Mouse (Mus musculus) heart, embryonic 10.5 days (tissue): ENCODE data around the gene Kif18b. TPM values are rescaled to one million over a fixed set of nuclear protein-coding genes. Genes with fewer than 3 reads are reported as not detected.

Source experiments
- DNase-seq: peaks from one replicate; pipeline ENCODE4 v3.0.0-alpha.2; 2017; ENCODE audit warnings: low spot score
- H3K27ac ChIP-seq: fragments of 300-500 bp; sonication (generic); 2 replicates; pipeline ENCODE4 v1.5.1; 2016; ENCODE audit warnings: mild to moderate bottlenecking
- H3K27me3 ChIP-seq: fragments of 300-500 bp; sonication (generic); 2 replicates; pipeline ENCODE4 v1.6.1; 2016; ENCODE audit warnings: mild to moderate bottlenecking; ENCODE audit not compliant: poor library complexity, insufficient read depth, severe bottlenecking
- H3K36me3 ChIP-seq: fragments of 300-500 bp; sonication (generic); 2 replicates; pipeline ENCODE4 v1.6.1; 2016; ENCODE audit warnings: mild to moderate bottlenecking, moderate library complexity
- H3K4me1 ChIP-seq: fragments of 300-500 bp; sonication (generic); 2 replicates; pipeline ENCODE4 v1.6.1; 2016; ENCODE audit warnings: mild to moderate bottlenecking
- H3K4me3 ChIP-seq: fragments of 300-500 bp; sonication (generic); 2 replicates; pipeline ENCODE4 v1.5.1; 2016; ENCODE audit warnings: mild to moderate bottlenecking, moderate library complexity
- H3K9me3 ChIP-seq: fragments of 300-500 bp; sonication (generic); 2 replicates; pipeline ENCODE4 v1.6.1; 2016; ENCODE audit warnings: mild to moderate bottlenecking, moderate library complexity
- WGBS: fragments of 180-500 bp; shearing (Covaris S2); methylation state at CpG from one replicate; pipeline ENCODE4 v1.1.7; 2016; 5-methylcytosine and 5-hydroxymethylcytosine counted together
- polyA plus RNA-seq: library from polyadenylated mRNA; unstranded; fragments of >200 nt; fragmentation: Nextera tagmentation; extraction: Ambion mirVana; gene quantifications from 2 replicates; pipeline ENCODE4 v1.2.1, GENCODE M21; 2016

Gene Kif18b
- polyA plus RNA-seq, 1 experiment from 2014 or later: 12.1 TPM

DNA sequence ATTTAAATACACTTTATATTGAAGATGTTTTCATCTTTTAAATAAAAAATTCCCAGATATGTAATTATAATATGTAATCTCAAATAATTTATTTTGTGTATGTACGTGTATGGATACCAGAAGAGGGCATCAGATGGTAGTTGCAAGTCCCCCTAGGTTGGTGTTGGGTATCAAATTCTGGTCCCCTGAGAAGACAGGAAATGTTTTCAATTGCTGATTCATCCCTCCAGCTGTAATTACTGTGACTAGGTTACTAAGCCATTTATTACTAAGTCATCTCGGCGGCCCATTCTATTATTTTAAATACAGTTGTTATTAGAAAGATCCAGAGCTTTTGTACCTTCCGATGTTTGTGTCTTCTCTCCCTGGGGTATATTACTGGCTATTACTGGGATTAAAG, 6.8 kb downstream of the Kif18b start:
- Histone ChIP-seq H3K4me3 (no peak overlapping the region), H3K36me3 (peaks cover 54% of the 10 kb centered on the region), H3K27ac (no peak overlapping the region), H3K4me1 (peaks cover 8% of the 10 kb centered on the region), H3K9me3 (no peaks in the 10 kb centered on the region), H3K27me3 (no peaks in the 10 kb centered on the region)
- 94% methylated on average over 4 of the region's 4 CpGs for WGBS
- DNase-seq: no peak

DNA sequence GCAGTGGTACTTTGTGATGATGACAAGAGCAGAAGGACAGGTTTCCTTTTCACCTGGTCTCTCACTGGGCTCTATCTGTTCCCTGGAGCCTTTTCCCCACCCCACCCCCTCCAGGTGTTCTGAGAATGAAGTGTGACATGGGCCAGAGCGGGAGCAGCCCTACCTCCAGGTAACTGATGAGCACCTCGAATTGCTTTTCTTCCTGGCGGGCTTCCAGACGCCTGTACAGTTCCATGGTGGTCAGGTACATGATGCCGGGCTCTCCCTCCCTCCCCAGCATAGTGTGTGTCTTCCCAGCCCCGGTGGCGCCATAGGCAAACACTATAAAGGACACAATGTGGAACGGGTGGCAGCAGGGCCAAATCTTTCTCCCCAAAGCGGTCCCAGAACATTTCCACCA, 9.5 kb downstream of the Kif18b start:
- H3K27ac ChIP-seq: no peak overlapping the region
- H3K4me3 ChIP-seq: no peak overlapping the region
- peaks cover 62% of the 10 kb centered on the region for H3K36me3 ChIP-seq
- WGBS: 90% methylated on average over 9 of the region's 9 CpGs
- H3K4me1 ChIP-seq: no peaks in the 10 kb centered on the region
- no peaks in the 10 kb centered on the region for H3K9me3 ChIP-seq
- H3K27me3 ChIP-seq: no peaks in the 10 kb centered on the region
- DNase-seq: peak; percentile 68

DNA sequence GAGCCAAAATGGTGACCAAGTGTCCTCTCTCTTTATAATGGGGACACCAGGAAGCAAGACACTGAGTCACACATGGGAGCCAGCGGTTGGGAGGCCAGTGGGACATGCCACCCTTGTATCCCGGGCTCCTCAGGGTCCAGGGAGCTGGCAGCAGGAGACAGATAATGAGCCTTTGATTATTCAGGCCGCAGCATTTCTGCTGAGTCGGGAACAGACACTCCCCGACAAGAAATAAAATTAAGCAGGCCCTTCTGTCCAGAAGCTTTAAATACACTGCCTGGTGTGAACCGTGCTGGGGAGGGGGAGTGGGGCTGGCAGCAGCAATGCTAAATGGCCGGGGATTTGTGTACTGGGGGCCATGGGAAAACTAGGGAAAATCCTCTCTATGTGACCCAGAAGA, 13.5 kb downstream of the Kif18b start:
- peaks cover 98% of the 10 kb centered on the region for H3K36me3 ChIP-seq
- WGBS: 86% methylated on average over 7 of the region's 7 CpGs

DNA sequence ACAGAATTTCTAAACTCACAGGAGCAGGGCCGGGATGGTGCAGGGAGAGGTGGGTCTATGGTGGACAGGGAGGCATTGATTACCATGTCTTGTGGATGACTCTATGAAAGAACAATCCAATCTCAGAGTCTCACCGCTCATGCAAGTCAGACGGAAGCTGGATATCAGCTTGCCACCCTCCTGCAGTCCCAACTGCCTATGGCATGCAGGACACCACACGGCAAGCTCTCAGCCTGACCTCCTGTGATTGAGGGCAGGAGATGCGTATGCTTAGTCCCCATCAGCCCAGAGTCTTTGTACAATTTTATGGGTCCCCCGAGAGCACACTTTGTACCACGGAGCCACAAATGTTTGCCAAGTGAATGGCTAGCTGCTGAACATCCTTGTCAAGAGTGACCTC, 21.3 kb downstream of the Kif18b start:
- Histone ChIP-seq H3K4me1 (no peaks in the 10 kb centered on the region), H3K9me3 (no peaks in the 10 kb centered on the region), H3K4me3 (no peak overlapping the region), H3K36me3 (peaks cover 39% of the 10 kb centered on the region), H3K27ac (no peak overlapping the region), H3K27me3 (peaks cover 18% of the 10 kb centered on the region)
- 74% methylated on average over 7 of the region's 7 CpGs for WGBS
- no peak for DNase-seq

More for the DNA sequence above, 13.5 kb downstream of the Kif18b start:
- H3K4me3 ChIP-seq: no peak overlapping the region
- H3K27me3 ChIP-seq: no peaks in the 10 kb centered on the region
- H3K9me3 ChIP-seq: no peaks in the 10 kb centered on the region
- peak; percentile 68 for DNase-seq
- H3K27ac ChIP-seq: no peak overlapping the region
- H3K4me1 ChIP-seq: no peaks in the 10 kb centered on the region

DNA sequence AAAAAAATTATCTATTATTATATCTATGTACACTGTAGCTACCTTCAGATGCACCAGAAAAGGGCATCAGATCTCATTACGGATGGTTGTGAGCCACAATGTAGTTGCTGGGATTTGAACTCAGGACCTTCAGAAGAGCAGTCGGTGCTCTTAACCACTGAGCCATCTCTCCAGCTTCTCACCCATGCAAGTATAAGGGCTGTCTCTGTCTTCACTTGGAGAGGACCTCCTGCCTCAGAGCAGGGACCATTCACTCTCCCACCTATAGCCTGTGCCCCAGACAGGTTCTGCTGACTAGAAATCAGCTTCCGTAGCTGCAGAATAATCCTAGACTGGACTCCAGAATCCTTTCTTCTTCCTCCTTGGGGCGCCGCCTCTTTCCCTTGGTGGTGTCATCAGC, 22.8 kb downstream of the Kif18b start:
- Histone ChIP-seq H3K4me1 (peaks cover 12% of the 10 kb centered on the region), H3K36me3 (peaks cover 24% of the 10 kb centered on the region), H3K27ac (no peak overlapping the region), H3K27me3 (peaks cover 33% of the 10 kb centered on the region), H3K4me3 (no peak overlapping the region), H3K9me3 (no peaks in the 10 kb centered on the region)
- DNase-seq: no peak
- WGBS: 81% methylated on average over 5 of the region's 5 CpGs

DNA sequence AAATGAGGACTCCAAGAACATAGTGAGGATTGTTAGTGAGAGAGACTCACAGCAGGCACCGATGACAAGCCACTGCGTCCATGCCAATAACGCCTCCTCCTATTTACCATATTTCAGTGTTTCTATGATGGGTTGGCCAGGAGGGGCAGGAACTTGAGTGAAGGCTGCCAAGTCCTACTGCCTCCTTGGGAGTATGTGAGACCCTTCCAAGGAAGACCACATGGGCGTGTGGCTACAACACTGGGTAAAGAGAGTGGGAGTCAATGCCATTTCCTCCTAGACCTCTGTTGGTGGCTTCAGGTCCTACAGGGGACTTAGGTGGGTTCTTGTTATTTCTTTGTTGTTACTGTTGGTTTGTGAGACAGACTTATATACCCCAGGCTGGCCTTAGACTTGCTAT, 23.7 kb downstream of the Kif18b start:
- Histone ChIP-seq H3K36me3 (peaks cover 15% of the 10 kb centered on the region), H3K27ac (no peak overlapping the region), H3K4me1 (peaks cover 21% of the 10 kb centered on the region), H3K9me3 (no peaks in the 10 kb centered on the region), H3K4me3 (no peak overlapping the region), H3K27me3 (peaks cover 42% of the 10 kb centered on the region)
- 55% methylated on average over 4 of the region's 4 CpGs for WGBS
- no peak for DNase-seq

DNA sequence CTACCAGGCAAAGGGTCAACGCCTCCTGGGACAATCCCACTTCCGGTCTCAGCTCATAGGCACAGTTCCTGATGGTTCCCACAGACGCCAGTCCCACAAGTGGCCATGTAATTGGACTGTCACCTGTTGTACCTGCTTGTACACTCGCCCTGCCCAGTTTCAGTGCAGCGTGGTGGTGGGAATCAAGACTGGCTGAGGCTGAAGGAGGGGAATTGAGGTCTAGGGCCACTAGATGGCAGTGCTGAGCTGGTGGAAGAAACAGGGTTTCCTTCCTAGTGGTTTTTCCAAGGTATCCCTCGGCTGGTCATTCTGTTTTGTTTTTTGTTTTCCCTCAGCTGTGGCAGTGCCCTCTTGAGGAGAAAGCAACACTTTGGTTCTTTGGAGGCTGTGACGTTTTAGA, 24.2 kb downstream of the Kif18b start, which contains the start of gene Gfap:
Gfap (minus strand) TSS at position 150 of the 400 bp plus-strand sequence.
- Histone ChIP-seq H3K27ac (no peak within 1 kb of the TSS), H3K9me3 (no peaks in the 10 kb centered on the region), H3K27me3 (peaks cover 46% of the 10 kb centered on the region), H3K4me1 (peaks cover 24% of the 10 kb centered on the region), H3K4me3 (no peak within 1 kb of the TSS), H3K36me3 (peaks cover 11% of the 10 kb centered on the region)
- peak; percentile 92 for DNase-seq
- 13% methylated on average over 7 of the region's 7 CpGs for WGBS

DNA sequence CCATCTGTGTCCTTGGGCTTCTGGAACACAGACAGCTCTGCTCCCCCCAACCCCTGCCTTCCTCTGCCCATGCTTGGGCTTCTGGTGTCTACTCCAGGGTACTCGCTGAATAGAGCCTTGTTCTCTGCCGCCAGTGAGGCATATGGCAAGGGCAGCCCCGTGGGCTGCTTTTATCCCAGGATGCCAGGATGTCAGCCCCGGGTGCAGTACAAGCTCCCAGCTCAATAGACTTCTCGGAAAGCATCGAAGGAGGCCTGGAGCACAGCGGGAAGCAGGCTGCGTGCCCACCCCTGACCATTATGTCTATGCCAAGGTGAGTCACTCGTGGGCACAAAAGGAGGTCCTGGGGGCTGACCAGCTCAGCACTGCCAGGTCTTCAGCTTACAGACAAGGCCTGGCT, 26.5 kb downstream of the Kif18b start:
- Histone ChIP-seq H3K27ac (peak overlapping the region; percentile 44; the same call in 1 of the 2 replicates), H3K4me3 (no peak overlapping the region), H3K36me3 (no peaks in the 10 kb centered on the region), H3K9me3 (no peaks in the 10 kb centered on the region), H3K27me3 (peaks cover 70% of the 10 kb centered on the region), H3K4me1 (peaks cover 27% of the 10 kb centered on the region)
- 79% methylated on average over 9 of the region's 9 CpGs for WGBS
- no peak for DNase-seq

DNA sequence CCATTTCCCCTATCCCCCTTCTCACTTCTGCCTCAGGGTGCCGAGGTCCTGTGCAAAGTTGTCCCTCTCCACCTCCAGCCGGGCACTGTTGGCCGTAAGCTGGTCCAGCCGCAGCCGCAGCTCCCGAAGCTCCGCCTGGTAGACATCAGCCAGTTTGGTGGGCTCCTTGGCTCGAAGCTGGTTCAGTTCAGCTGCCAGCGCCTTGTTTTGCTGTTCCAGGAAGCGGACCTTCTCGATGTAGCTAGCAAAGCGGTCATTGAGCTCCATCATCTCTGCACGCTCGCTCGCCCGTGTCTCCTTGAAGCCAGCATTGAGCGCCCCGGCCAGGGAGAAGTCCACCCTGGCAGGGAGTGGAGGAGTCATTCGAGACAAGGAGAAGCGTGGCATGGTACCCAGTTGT, 28.3 kb downstream of the Kif18b start:
- H3K4me1 ChIP-seq: peaks cover 34% of the 10 kb centered on the region
- DNase-seq: no peak
- no peak overlapping the region for H3K4me3 ChIP-seq
- WGBS: 75% methylated on average over 20 of the region's 20 CpGs
- no peaks in the 10 kb centered on the region for H3K9me3 ChIP-seq
- 0 out of 2 replicates have a peak overlapping the region, but pooled peaks have one; percentile 17 for H3K27ac ChIP-seq
- H3K27me3 ChIP-seq: peaks cover 82% of the 10 kb centered on the region
- H3K36me3 ChIP-seq: no peaks in the 10 kb centered on the region

DNA sequence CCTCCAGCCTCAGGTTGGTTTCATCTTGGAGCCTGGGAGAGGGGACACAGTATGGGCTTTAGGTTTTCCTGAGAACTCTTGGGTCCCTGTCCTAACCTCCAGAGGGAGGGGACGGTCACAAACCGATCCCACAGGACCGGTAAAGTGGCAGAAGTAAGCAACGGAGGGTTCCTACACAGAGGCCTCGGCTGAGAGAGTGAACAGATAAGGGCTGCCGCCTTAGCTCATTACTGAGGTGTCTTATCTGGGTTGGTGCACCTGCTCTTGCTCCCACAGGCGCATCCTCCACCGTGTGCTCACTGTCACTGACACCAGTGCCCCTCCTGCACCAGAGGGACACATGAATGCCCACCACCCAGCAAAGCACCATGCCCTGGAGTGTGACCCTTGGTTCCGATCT, 29.1 kb downstream of the Kif18b start:
- no peak overlapping the region for H3K4me3 ChIP-seq
- no peaks in the 10 kb centered on the region for H3K9me3 ChIP-seq
- H3K4me1 ChIP-seq: peaks cover 34% of the 10 kb centered on the region
- no peak overlapping the region; the same call in 1 of the 2 replicates for H3K27ac ChIP-seq
- WGBS: 35% methylated on average over 9 of the region's 9 CpGs
- H3K36me3 ChIP-seq: no peaks in the 10 kb centered on the region
- H3K27me3 ChIP-seq: peaks cover 86% of the 10 kb centered on the region
- DNase-seq: peak; percentile 88

DNA sequence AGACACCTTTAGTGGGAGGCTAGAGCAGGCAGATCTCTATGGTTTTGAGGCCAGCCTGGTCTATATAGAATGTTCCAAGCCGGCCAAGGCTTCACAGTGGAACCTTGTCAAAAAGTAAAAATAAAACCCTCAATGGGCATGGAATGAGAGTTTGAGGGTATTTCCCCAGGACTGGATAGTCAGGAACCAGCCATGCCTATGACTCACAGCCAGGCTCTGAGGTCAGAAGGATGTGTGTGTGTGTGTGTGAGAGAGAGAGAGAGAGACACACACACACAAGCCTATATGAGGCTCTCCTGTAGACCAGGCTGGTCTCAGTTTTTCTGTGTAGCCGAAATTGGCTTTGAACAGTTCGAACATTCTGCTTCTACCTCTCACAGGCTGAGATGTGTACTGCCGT, 30.2 kb downstream of the Kif18b start:
- Histone ChIP-seq H3K27ac (no peak overlapping the region), H3K4me1 (peaks cover 34% of the 10 kb centered on the region), H3K4me3 (no peak overlapping the region), H3K27me3 (peaks cover 85% of the 10 kb centered on the region), H3K9me3 (no peaks in the 10 kb centered on the region), H3K36me3 (no peaks in the 10 kb centered on the region)
- DNase-seq: no peak
- WGBS: 85% methylated on average over 4 of the region's 4 CpGs

DNA sequence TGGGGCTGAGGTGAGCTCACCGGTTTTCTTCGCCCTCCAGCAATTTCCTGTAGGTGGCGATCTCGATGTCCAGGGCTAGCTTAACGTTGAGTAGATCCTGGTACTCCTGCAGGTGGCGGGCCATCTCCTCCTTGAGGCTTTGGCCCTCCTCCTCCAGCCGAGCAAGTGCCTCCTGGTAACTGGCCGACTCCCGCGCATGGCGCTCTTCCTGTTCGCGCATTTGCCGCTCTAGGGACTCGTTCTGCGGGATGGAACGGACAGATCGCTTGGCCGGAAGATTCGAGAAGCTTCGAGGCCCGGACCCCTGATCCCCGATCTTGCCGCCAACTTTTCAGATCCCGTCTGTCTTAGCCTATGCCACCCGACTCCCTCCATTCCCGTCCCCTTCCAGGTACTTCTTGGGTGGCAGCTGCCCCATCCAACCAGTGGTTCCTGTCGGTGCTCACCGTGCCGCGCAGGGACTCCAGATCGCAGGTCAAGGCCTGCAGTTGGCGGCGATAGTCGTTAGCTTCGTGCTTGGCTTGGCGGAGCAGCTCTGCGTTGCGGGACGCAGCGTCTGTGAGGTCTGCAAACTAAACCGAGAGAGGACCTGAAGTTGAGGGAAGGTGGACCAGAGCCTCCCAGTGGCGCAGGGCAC, 31.8 kb downstream of the Kif18b start:
- H3K27me3 ChIP-seq: peaks cover 81% of the 10 kb centered on the region
- peak overlapping the region; percentile 55 for H3K4me3 ChIP-seq
- no peaks in the 10 kb centered on the region for H3K36me3 ChIP-seq
- H3K9me3 ChIP-seq: no peaks in the 10 kb centered on the region
- peak; percentile 92 for DNase-seq
- 3% methylated on average over 43 of the region's 43 CpGs for WGBS
- peaks cover 30% of the 10 kb centered on the region for H3K4me1 ChIP-seq
- peak overlapping the region; percentile 42 for H3K27ac ChIP-seq

DNA sequence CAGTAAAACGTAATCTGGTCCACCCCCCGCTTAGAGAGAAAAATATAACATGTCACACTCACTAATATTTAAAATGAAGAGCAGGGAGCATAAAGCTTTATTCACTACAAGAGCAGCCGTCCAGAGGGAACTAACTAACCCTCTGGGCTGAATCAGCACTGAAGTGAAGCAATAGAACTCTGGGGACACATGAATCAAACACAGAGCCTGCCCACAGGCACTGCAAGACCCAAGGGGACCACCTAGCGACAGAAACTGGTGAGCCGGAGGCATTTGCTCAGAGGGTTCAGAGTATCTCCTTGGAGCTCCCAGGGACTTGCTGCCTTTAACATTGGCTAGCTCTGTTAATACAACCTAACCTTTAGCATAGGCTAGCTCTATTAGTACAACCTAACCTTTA, 34.8 kb downstream of the Kif18b start:
- Histone ChIP-seq H3K27me3 (peaks cover 81% of the 10 kb centered on the region), H3K4me1 (peaks cover 10% of the 10 kb centered on the region; the same call in 1 of the 2 replicates), H3K9me3 (no peaks in the 10 kb centered on the region), H3K36me3 (no peaks in the 10 kb centered on the region), H3K27ac (no peak overlapping the region), H3K4me3 (no peak overlapping the region)
- no peak for DNase-seq
- WGBS: 70% methylated on average over 5 of the region's 5 CpGs

DNA sequence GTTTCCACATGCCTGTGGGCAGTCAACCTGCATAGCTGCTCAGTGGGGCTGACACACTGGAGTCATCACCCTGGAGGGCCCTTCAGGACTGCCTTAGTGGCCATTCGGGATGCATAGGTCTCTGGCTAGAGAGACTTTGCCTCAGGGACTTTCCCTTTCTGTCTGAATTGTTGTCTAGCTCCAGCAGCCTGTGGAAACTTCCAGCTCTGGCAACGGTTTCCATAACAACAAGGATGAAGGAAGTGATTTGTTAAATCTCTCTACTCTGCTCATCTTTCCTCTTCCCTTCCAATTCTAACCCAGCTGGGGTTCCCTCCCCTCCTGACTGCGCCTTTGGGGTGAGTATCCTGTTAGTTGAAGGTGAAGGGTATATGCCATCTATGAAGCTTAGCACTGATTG, 36.8 kb downstream of the Kif18b start:
- no peak overlapping the region for H3K27ac ChIP-seq
- no peak overlapping the region for H3K4me3 ChIP-seq
- no peak for DNase-seq
- WGBS: 73% methylated on average over 3 of the region's 3 CpGs
- H3K36me3 ChIP-seq: no peaks in the 10 kb centered on the region
- H3K4me1 ChIP-seq: peaks cover 19% of the 10 kb centered on the region
- H3K9me3 ChIP-seq: no peaks in the 10 kb centered on the region
- peaks cover 67% of the 10 kb centered on the region for H3K27me3 ChIP-seq
